23 mouse cellular contexts compared by ENCODE assay signal in the genomic region with DNA sequence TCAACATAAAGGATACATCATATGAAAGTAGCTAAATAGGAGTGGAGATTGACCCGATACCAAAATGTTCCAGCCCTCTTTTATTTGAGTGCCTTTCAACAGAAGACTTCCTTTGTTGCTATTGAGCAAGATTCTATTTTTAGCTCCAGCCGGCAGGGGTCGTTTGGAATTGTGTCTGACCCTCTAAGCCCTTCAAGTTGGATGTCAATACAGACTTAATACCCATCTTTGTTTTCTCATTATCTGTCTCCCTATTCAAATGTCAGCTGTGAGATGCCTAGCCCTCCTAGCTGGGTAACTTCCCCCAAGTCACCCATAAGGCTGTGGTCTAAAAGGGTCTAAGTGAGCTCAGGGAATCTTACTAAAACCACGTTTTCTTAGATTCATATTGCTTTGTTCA.
DNase-seq lines count a peak whose midpoint lies in the region; ATAC-seq and TF ChIP-seq lines count a peak whose summit lies in the region.
"Had no signal": no experiment of that assay in that cellular context is flagged by ENCODE, and none has a peak within 500 bp of the region (broad histone marks: within the 10 kb centered on the region; RNA-seq: fewer than 3 reads in every experiment).

No protein-coding gene starts in this region.

- H3K27me3 ChIP-seq in hindbrain, postnatal 0 days (ENCODE audit: insufficient read depth, low read length): no peaks in the 10 kb centered on the region
- no peaks in the 10 kb centered on the region for H3K27me3 ChIP-seq in hindbrain, embryonic 14.5 days (ENCODE audit: control insufficient read depth, insufficient read depth, low read length)
- no peaks in the 10 kb centered on the region for H3K27me3 ChIP-seq in embryonic facial prominence, embryonic 11.5 days (ENCODE audit: control insufficient read depth, insufficient read depth, low read length)
- no peaks in the 10 kb centered on the region for H3K27me3 ChIP-seq in kidney, embryonic 16.5 days (ENCODE audit: insufficient read depth, low read length)
- no peaks in the 10 kb centered on the region for H3K27me3 ChIP-seq in kidney, embryonic 14.5 days (ENCODE audit: control insufficient read depth, insufficient read depth, low read length)
- H3K27me3 ChIP-seq: embryonic facial prominence, embryonic 15.5 days; liver, embryonic 12.5 days; neural tube, embryonic 13.5 days had no signal

- no peaks in the 10 kb centered on the region for H3K9me3 ChIP-seq in hindbrain, postnatal 0 days (ENCODE audit: low read length)
- no peaks in the 10 kb centered on the region for H3K9me3 ChIP-seq in hindbrain, embryonic 14.5 days (ENCODE audit: control insufficient read depth, low read length)
- H3K9me3 ChIP-seq in ES-E14 (ENCODE audit: control insufficient read depth, insufficient read depth, low read depth, low read length): 0 out of 2 replicates have a peak, but pooled peaks cover 3% of the 10 kb centered on the region
- no peaks in the 10 kb centered on the region for H3K9me3 ChIP-seq in embryonic facial prominence, embryonic 11.5 days (replicated peaks; ENCODE audit: control insufficient read depth, low read length)
- H3K9me3 ChIP-seq in kidney, embryonic 16.5 days (ENCODE audit: low read length): no peaks in the 10 kb centered on the region
- H3K9me3 ChIP-seq in kidney, embryonic 14.5 days (ENCODE audit: control insufficient read depth, low read length): no peaks in the 10 kb centered on the region
- H3K9me3 ChIP-seq: embryonic facial prominence, embryonic 15.5 days; liver, embryonic 12.5 days; neural tube, embryonic 13.5 days had no signal

- DNase-seq in hindbrain, postnatal 0 days (ENCODE audit: low spot score): peak; percentile 17
- DNase-seq in hindbrain, embryonic 14.5 days (ENCODE audit: low spot score): no peak
- DNase-seq in ES-E14 (ENCODE audit: low read depth, low spot score): peak; percentile 13
- peak; percentile 63 for DNase-seq in brain, embryonic 14.5 days (ENCODE audit: low read depth)
- DNase-seq in embryonic facial prominence, embryonic 11.5 days (ENCODE audit: low spot score): peak; percentile 27
- DNase-seq in kidney, adult 8-10 months: no peak
- DNase-seq: adrenal gland, postnatal 36 days; B cell, adult 2 months; cerebellum, adult 18-20 months; cerebellum, postnatal 36 days; gastrocnemius, postnatal 14 days; heart, adult 2 months; heart, postnatal 36 days; kidney, adult 2 months; kidney, postnatal 36 days; lung, adult 2 months; thymus, postnatal 36 days had no signal

- no peak for TF ChIP-seq POLR2A in brain, embryonic 14.5 days (IDR thresholded peaks at IDR 0.05; ENCODE audit: borderline replicate concordance, extremely low read depth, insufficient read depth, insufficient read length, poor library complexity, severe bottlenecking)

- H3K4me3 ChIP-seq in hindbrain, postnatal 0 days (ENCODE audit: low read length): no peak overlapping the region
- no peak overlapping the region for H3K4me3 ChIP-seq in hindbrain, embryonic 14.5 days (replicated peaks; ENCODE audit: low read length)
- no peak overlapping the region for H3K4me3 ChIP-seq in ES-E14 (ENCODE audit: insufficient read depth in 1 of 2, low read depth in 1 of 2, low read length in 2 of 2, poor library complexity in 1 of 2, severe bottlenecking in 1 of 2)
- no peak overlapping the region for H3K4me3 ChIP-seq in embryonic facial prominence, embryonic 11.5 days (ENCODE audit: low read depth, low read length)
- H3K4me3 ChIP-seq in kidney, embryonic 16.5 days (ENCODE audit: low read length): no peak overlapping the region
- no peak overlapping the region for H3K4me3 ChIP-seq in kidney, embryonic 14.5 days (ENCODE audit: low read length)
- H3K4me3 ChIP-seq: embryonic facial prominence, embryonic 15.5 days; heart, adult 2 months; liver, embryonic 12.5 days; neural tube, embryonic 13.5 days had no signal

- H3K9ac ChIP-seq in hindbrain, postnatal 0 days (replicated peaks; ENCODE audit: low read length): no peak overlapping the region
- no peak overlapping the region for H3K9ac ChIP-seq in hindbrain, embryonic 14.5 days
- no peak overlapping the region for H3K9ac ChIP-seq in ES-E14 (ENCODE audit: insufficient read depth, low read depth, low read length, poor library complexity, severe bottlenecking)
- no peak overlapping the region for H3K9ac ChIP-seq in embryonic facial prominence, embryonic 11.5 days (replicated peaks; ENCODE audit: low read length)
- no peak overlapping the region for H3K9ac ChIP-seq in kidney, embryonic 16.5 days (replicated peaks; ENCODE audit: low read length)
- H3K9ac ChIP-seq in kidney, embryonic 14.5 days (ENCODE audit: low read depth, low read length): no peak overlapping the region
- H3K9ac ChIP-seq: embryonic facial prominence, embryonic 15.5 days; liver, embryonic 12.5 days; neural tube, embryonic 13.5 days had no signal

- 11% methylated on average over 4 of the region's 4 CpGs for WGBS in hindbrain, postnatal 0 days
- WGBS in hindbrain, embryonic 14.5 days: 12% methylated on average over 4 of the region's 4 CpGs
- 26% methylated on average over 4 of the region's 4 CpGs for WGBS in embryonic facial prominence, embryonic 11.5 days
- WGBS in kidney, embryonic 16.5 days: 42% methylated on average over 4 of the region's 4 CpGs
- 58% methylated on average over 4 of the region's 4 CpGs for WGBS in kidney, embryonic 14.5 days

- no peaks in the 10 kb centered on the region for H3K4me1 ChIP-seq in hindbrain, postnatal 0 days (ENCODE audit: insufficient read depth, low read length)
- no peaks in the 10 kb centered on the region for H3K4me1 ChIP-seq in hindbrain, embryonic 14.5 days (replicated peaks; ENCODE audit: control insufficient read depth, insufficient read depth, low read length)
- H3K4me1 ChIP-seq in ES-E14 (ENCODE audit: control insufficient read depth in 2 of 2, insufficient read depth in 2 of 2, low read length in 2 of 2, poor library complexity in 1 of 2): no peaks in the 10 kb centered on the region
- H3K4me1 ChIP-seq in embryonic facial prominence, embryonic 11.5 days (ENCODE audit: control insufficient read depth, insufficient read depth, low read length): no peaks in the 10 kb centered on the region
- H3K4me1 ChIP-seq in kidney, embryonic 16.5 days (ENCODE audit: insufficient read depth, low read length): no peaks in the 10 kb centered on the region
- H3K4me1 ChIP-seq in kidney, embryonic 14.5 days (ENCODE audit: control insufficient read depth, insufficient read depth, low read length): no peaks in the 10 kb centered on the region
- H3K4me1 ChIP-seq: embryonic facial prominence, embryonic 15.5 days; liver, embryonic 12.5 days; neural tube, embryonic 13.5 days had no signal

- in situ Hi-C loops in ES-E14 (cut with MboI; ENCODE audit: low sequenced_read_pairs in 2 of 2, unreplicated experiment in 2 of 2): no loop called here

- no peak overlapping the region for H3K4me2 ChIP-seq in hindbrain, postnatal 0 days (ENCODE audit: low read depth, low read length)
- no peak overlapping the region for H3K4me2 ChIP-seq in hindbrain, embryonic 14.5 days (replicated peaks)
- no peak overlapping the region for H3K4me2 ChIP-seq in embryonic facial prominence, embryonic 11.5 days (ENCODE audit: low read depth, low read length)
- no peak overlapping the region for H3K4me2 ChIP-seq in kidney, embryonic 16.5 days (replicated peaks; ENCODE audit: low read depth, low read length)
- H3K4me2 ChIP-seq in kidney, embryonic 14.5 days (replicated peaks; ENCODE audit: low read depth, low read length): no peak overlapping the region
- H3K4me2 ChIP-seq: embryonic facial prominence, embryonic 15.5 days; liver, embryonic 12.5 days; neural tube, embryonic 13.5 days had no signal

- no peak overlapping the region for H3K27ac ChIP-seq in hindbrain, postnatal 0 days
- H3K27ac ChIP-seq in hindbrain, embryonic 14.5 days: no peak overlapping the region
- no peak overlapping the region for H3K27ac ChIP-seq in ES-E14 (ENCODE audit: insufficient read depth, low read depth, low read length, poor library complexity, severe bottlenecking)
- no peak overlapping the region for H3K27ac ChIP-seq in embryonic facial prominence, embryonic 11.5 days (replicated peaks; ENCODE audit: low read depth, low read length)
- H3K27ac ChIP-seq in kidney, embryonic 16.5 days (ENCODE audit: low read length): no peak overlapping the region
- H3K27ac ChIP-seq in kidney, embryonic 14.5 days (ENCODE audit: low read depth, low read length): no peak overlapping the region
- H3K27ac ChIP-seq: embryonic facial prominence, embryonic 15.5 days; heart, adult 2 months; liver, embryonic 12.5 days; neural tube, embryonic 13.5 days had no signal

- TF ChIP-seq CTCF in hindbrain, postnatal 0 days (IDR thresholded peaks at IDR 0.05; ENCODE audit: low read depth): no peak
- TF ChIP-seq CTCF in brain, embryonic 14.5 days (IDR thresholded peaks at IDR 0.05; ENCODE audit: borderline replicate concordance, extremely low read depth, insufficient read depth, insufficient read length): no peak

- H3K36me3 ChIP-seq in hindbrain, postnatal 0 days (ENCODE audit: insufficient read depth, low read length): no peaks in the 10 kb centered on the region
- H3K36me3 ChIP-seq in hindbrain, embryonic 14.5 days (replicated peaks; ENCODE audit: control insufficient read depth, insufficient read depth): no peaks in the 10 kb centered on the region
- no peaks in the 10 kb centered on the region for H3K36me3 ChIP-seq in ES-E14 (ENCODE audit: control insufficient read depth, insufficient read depth, low read length, poor library complexity, severe bottlenecking)
- no peaks in the 10 kb centered on the region for H3K36me3 ChIP-seq in embryonic facial prominence, embryonic 11.5 days (replicated peaks; ENCODE audit: control insufficient read depth, insufficient read depth, low read depth, low read length)
- no peaks in the 10 kb centered on the region for H3K36me3 ChIP-seq in kidney, embryonic 16.5 days (ENCODE audit: insufficient read depth, low read length)
- H3K36me3 ChIP-seq in kidney, embryonic 14.5 days (ENCODE audit: control insufficient read depth, insufficient read depth, low read length): no peaks in the 10 kb centered on the region
- H3K36me3 ChIP-seq: embryonic facial prominence, embryonic 15.5 days; liver, embryonic 12.5 days; neural tube, embryonic 13.5 days had no signal

- ATAC-seq in hindbrain, postnatal 0 days: no peak
- ATAC-seq in hindbrain, embryonic 14.5 days (ENCODE audit: low FRiP score): no peak
- no peak for ATAC-seq in embryonic facial prominence, embryonic 11.5 days (replicated peaks; ENCODE audit: insufficient number of reproducible peaks, low FRiP score, low TSS enrichment, low read depth)
- ATAC-seq in kidney, embryonic 16.5 days (ENCODE audit: low FRiP score, low TSS enrichment): no peak
- ATAC-seq in kidney, embryonic 14.5 days (ENCODE audit: low FRiP score, low TSS enrichment): no peak
- ATAC-seq: inflammation-experienced regulatory T-cells, adult 6 months; liver, embryonic 12.5 days had no signal

TF ChIP-seq in ES-E14, 5 proteins besides CTCF, POLR2A, EP300 and RAD21:
- TF ChIP-seq CHD2 (IDR thresholded peaks at IDR 0.05; ENCODE audit: low read depth, low read length) (no peak), HCFC1 (IDR thresholded peaks at IDR 0.05; ENCODE audit: borderline replicate concordance, insufficient read depth, low read length) (no peak), MAFK (IDR thresholded peaks at IDR 0.05; ENCODE audit: insufficient read depth, low read depth, low read length) (no peak), ZNF384 (IDR thresholded peaks at IDR 0.05; ENCODE audit: low read depth, low read length) (no peak), ZC3H11A (IDR thresholded peaks at IDR 0.05; ENCODE audit: borderline replicate concordance, low read depth, low read length) (no peak)

Comparison
In these comparisons a context has a peak if more than half of its experiments do, and no peak if none do; other contexts are left out.
1. DNase-seq: peak in hindbrain, postnatal 0 days (single experiment), ES-E14 (single experiment), brain, embryonic 14.5 days (single experiment) and embryonic facial prominence, embryonic 11.5 days (single experiment); none in hindbrain, embryonic 14.5 days (single experiment) and kidney, adult 8-10 months (0 of 2).